Mouse (Mus musculus): ENCODE measurements around the gene Foxn3. TPM values are rescaled to one million over a fixed set of nuclear protein-coding genes. Genes with fewer than 3 reads are reported as not detected.

Gene Foxn3
- polyA plus RNA-seq, 1 experiment from 2014 or later, result 87.3 TPM

GRCm38 (mm10) chr12:99406697-99407317 lies 156.6 kb downstream of the Foxn3 start:
- H3K27ac ChIP-seq (ENCODE audit: low read depth, low read length), result no peak overlapping the region
- H3K36me3 ChIP-seq (ENCODE audit: control insufficient read depth, insufficient read depth, low read length), result no peaks in the 10 kb centered on the region
- H3K4me1 ChIP-seq (replicated peaks; ENCODE audit: control insufficient read depth, insufficient read depth, low read length), result no peaks in the 10 kb centered on the region; the same call in 1 of the 2 replicates
- H3K4me2 ChIP-seq (ENCODE audit: low read depth, low read length, severe bottlenecking), result no peak overlapping the region
- H3K27me3 ChIP-seq (ENCODE audit: control insufficient read depth, insufficient read depth, low read length), result no peaks in the 10 kb centered on the region
- H3K9ac ChIP-seq (ENCODE audit: low read length), result no peak overlapping the region
- DNase-seq (ENCODE audit: low spot score) (no peak), ATAC-seq (replicated peaks; ENCODE audit: low FRiP score) (no peak)
- H3K4me3 ChIP-seq (ENCODE audit: low read depth, low read length), result no peak overlapping the region
- 86% methylated on average over 15 of the region's 15 CpGs for WGBS
- no peaks in the 10 kb centered on the region for H3K9me3 ChIP-seq (ENCODE audit: control insufficient read depth, low read length)

- no peak overlapping the region for H3K9ac ChIP-seq (ENCODE audit: low read length)
- DNase-seq (ENCODE audit: low spot score) (peak; percentile 70), ATAC-seq (replicated peaks; ENCODE audit: low FRiP score) (peak; percentile 89)
- no peaks in the 10 kb centered on the region; the same call in 1 of the 2 replicates for H3K4me1 ChIP-seq (replicated peaks; ENCODE audit: control insufficient read depth, insufficient read depth, low read length)
- no peaks in the 10 kb centered on the region for H3K9me3 ChIP-seq (ENCODE audit: control insufficient read depth, low read length)
- no peaks in the 10 kb centered on the region for H3K27me3 ChIP-seq (ENCODE audit: control insufficient read depth, insufficient read depth, low read length)
- no peak overlapping the region for H3K4me2 ChIP-seq (ENCODE audit: low read depth, low read length, severe bottlenecking)
- no peak overlapping the region for H3K4me3 ChIP-seq (ENCODE audit: low read depth, low read length)
- 27% methylated on average over 9 of the region's 9 CpGs for WGBS
- H3K36me3 ChIP-seq (ENCODE audit: control insufficient read depth, insufficient read depth, low read length), result no peaks in the 10 kb centered on the region
- H3K27ac ChIP-seq (ENCODE audit: low read depth, low read length), result no peak overlapping the region
Observed at GRCm38 (mm10) chr12:99406254-99406653, 157.1 kb downstream of the Foxn3 start.

- H3K36me3 ChIP-seq (ENCODE audit: control insufficient read depth, insufficient read depth, low read length), result no peaks in the 10 kb centered on the region
- no peak overlapping the region for H3K4me3 ChIP-seq (ENCODE audit: low read depth, low read length)
- H3K9ac ChIP-seq (ENCODE audit: low read length), result no peak overlapping the region
- no peak overlapping the region for H3K27ac ChIP-seq (ENCODE audit: low read depth, low read length)
- DNase-seq (ENCODE audit: low spot score) (no peak), ATAC-seq (replicated peaks; ENCODE audit: low FRiP score) (no peak; the same call in 1 of the 2 replicates)
- H3K27me3 ChIP-seq (ENCODE audit: control insufficient read depth, insufficient read depth, low read length), result no peaks in the 10 kb centered on the region
- 78% methylated on average over 4 of the region's 4 CpGs for WGBS
- no peaks in the 10 kb centered on the region for H3K9me3 ChIP-seq (ENCODE audit: control insufficient read depth, low read length)
- H3K4me2 ChIP-seq (ENCODE audit: low read depth, low read length, severe bottlenecking), result no peak overlapping the region
- no peaks in the 10 kb centered on the region; the same call in 1 of the 2 replicates for H3K4me1 ChIP-seq (replicated peaks; ENCODE audit: control insufficient read depth, insufficient read depth, low read length)
Observed at GRCm38 (mm10) chr12:99405401-99405800, 158.0 kb downstream of the Foxn3 start.

- Histone ChIP-seq H3K9me3 (ENCODE audit: control insufficient read depth, low read length) (no peaks in the 10 kb centered on the region), H3K36me3 (ENCODE audit: control insufficient read depth, insufficient read depth, low read length) (no peaks in the 10 kb centered on the region), H3K9ac (ENCODE audit: low read length) (no peak overlapping the region), H3K4me1 (replicated peaks; ENCODE audit: control insufficient read depth, insufficient read depth, low read length) (no peaks in the 10 kb centered on the region; the same call in 1 of the 2 replicates), H3K4me2 (ENCODE audit: low read depth, low read length, severe bottlenecking) (no peak overlapping the region), H3K27ac (ENCODE audit: low read depth, low read length) (no peak overlapping the region), H3K27me3 (ENCODE audit: control insufficient read depth, insufficient read depth, low read length) (no peaks in the 10 kb centered on the region), H3K4me3 (ENCODE audit: low read depth, low read length) (no peak overlapping the region)
- DNase-seq (ENCODE audit: low spot score) (no peak), ATAC-seq (replicated peaks; ENCODE audit: low FRiP score) (no peak)
- WGBS, result 92% methylated on average over 5 of the region's 5 CpGs
Observed at GRCm38 (mm10) chr12:99403004-99403403, 160.4 kb downstream of the Foxn3 start.

GRCm38 (mm10) chr12:99400907-99401306 lies 162.5 kb downstream of the Foxn3 start:
- 97% methylated on average over 8 of the region's 8 CpGs for WGBS
- no peak overlapping the region for H3K4me2 ChIP-seq (ENCODE audit: low read depth, low read length, severe bottlenecking)
- no peak for ATAC-seq (replicated peaks; ENCODE audit: low FRiP score)

GRCm38 (mm10) chr12:99399575-99399974 lies 163.8 kb downstream of the Foxn3 start:
- ATAC-seq (replicated peaks; ENCODE audit: low FRiP score), result no peak
- Histone ChIP-seq H3K9ac (ENCODE audit: low read length) (no peak overlapping the region), H3K27me3 (ENCODE audit: control insufficient read depth, insufficient read depth, low read length) (no peaks in the 10 kb centered on the region), H3K4me3 (ENCODE audit: low read depth, low read length) (no peak overlapping the region), H3K4me2 (ENCODE audit: low read depth, low read length, severe bottlenecking) (no peak overlapping the region), H3K36me3 (ENCODE audit: control insufficient read depth, insufficient read depth, low read length) (no peaks in the 10 kb centered on the region), H3K4me1 (replicated peaks; ENCODE audit: control insufficient read depth, insufficient read depth, low read length) (no peaks in the 10 kb centered on the region), H3K9me3 (ENCODE audit: control insufficient read depth, low read length) (no peaks in the 10 kb centered on the region), H3K27ac (ENCODE audit: low read depth, low read length) (no peak overlapping the region)
- no peak for DNase-seq (ENCODE audit: low spot score)
- WGBS, result 84% methylated on average over 4 of the region's 4 CpGs

More at GRCm38 (mm10) chr12:99400907-99401306, 162.5 kb downstream of the Foxn3 start:
- Histone ChIP-seq H3K27me3 (ENCODE audit: control insufficient read depth, insufficient read depth, low read length) (no peaks in the 10 kb centered on the region), H3K36me3 (ENCODE audit: control insufficient read depth, insufficient read depth, low read length) (no peaks in the 10 kb centered on the region), H3K4me1 (replicated peaks; ENCODE audit: control insufficient read depth, insufficient read depth, low read length) (no peaks in the 10 kb centered on the region), H3K9ac (ENCODE audit: low read length) (no peak overlapping the region), H3K27ac (ENCODE audit: low read depth, low read length) (no peak overlapping the region), H3K9me3 (ENCODE audit: control insufficient read depth, low read length) (no peaks in the 10 kb centered on the region), H3K4me3 (ENCODE audit: low read depth, low read length) (no peak overlapping the region)
- DNase-seq (ENCODE audit: low spot score), result no peak

GRCm38 (mm10) chr12:99396461-99396860 lies 166.9 kb downstream of the Foxn3 start:
- Histone ChIP-seq H3K9me3 (ENCODE audit: control insufficient read depth, low read length) (no peaks in the 10 kb centered on the region), H3K36me3 (ENCODE audit: control insufficient read depth, insufficient read depth, low read length) (no peaks in the 10 kb centered on the region), H3K27me3 (ENCODE audit: control insufficient read depth, insufficient read depth, low read length) (no peaks in the 10 kb centered on the region), H3K4me3 (ENCODE audit: low read depth, low read length) (no peak overlapping the region), H3K4me1 (replicated peaks; ENCODE audit: control insufficient read depth, insufficient read depth, low read length) (peaks cover 5% of the 10 kb centered on the region; the same call in 1 of the 2 replicates), H3K4me2 (ENCODE audit: low read depth, low read length, severe bottlenecking) (no peak overlapping the region), H3K27ac (ENCODE audit: low read depth, low read length) (no peak overlapping the region), H3K9ac (ENCODE audit: low read length) (no peak overlapping the region)
- DNase-seq (ENCODE audit: low spot score) (no peak), ATAC-seq (replicated peaks; ENCODE audit: low FRiP score) (no peak)
- 92% methylated on average over 1 of the region's 1 CpGs for WGBS

- Histone ChIP-seq H3K4me3 (ENCODE audit: low read depth, low read length) (no peak overlapping the region), H3K36me3 (ENCODE audit: control insufficient read depth, insufficient read depth, low read length) (no peaks in the 10 kb centered on the region), H3K27ac (ENCODE audit: low read depth, low read length) (no peak overlapping the region), H3K4me2 (ENCODE audit: low read depth, low read length, severe bottlenecking) (no peak overlapping the region), H3K4me1 (replicated peaks; ENCODE audit: control insufficient read depth, insufficient read depth, low read length) (peaks cover 5% of the 10 kb centered on the region; the same call in 1 of the 2 replicates), H3K27me3 (ENCODE audit: control insufficient read depth, insufficient read depth, low read length) (no peaks in the 10 kb centered on the region), H3K9me3 (ENCODE audit: control insufficient read depth, low read length) (no peaks in the 10 kb centered on the region), H3K9ac (ENCODE audit: low read length) (no peak overlapping the region)
- WGBS, result 91% methylated on average over 3 of the region's 3 CpGs
- DNase-seq (ENCODE audit: low spot score) (no peak), ATAC-seq (replicated peaks; ENCODE audit: low FRiP score) (no peak)
Observed at GRCm38 (mm10) chr12:99395082-99395481, 168.3 kb downstream of the Foxn3 start.

GRCm38 (mm10) chr12:99394676-99395075 lies 168.7 kb downstream of the Foxn3 start:
- Histone ChIP-seq H3K4me3 (ENCODE audit: low read depth, low read length) (no peak overlapping the region), H3K27ac (ENCODE audit: low read depth, low read length) (no peak overlapping the region), H3K27me3 (ENCODE audit: control insufficient read depth, insufficient read depth, low read length) (no peaks in the 10 kb centered on the region), H3K9ac (ENCODE audit: low read length) (no peak overlapping the region), H3K9me3 (ENCODE audit: control insufficient read depth, low read length) (no peaks in the 10 kb centered on the region), H3K36me3 (ENCODE audit: control insufficient read depth, insufficient read depth, low read length) (no peaks in the 10 kb centered on the region), H3K4me2 (ENCODE audit: low read depth, low read length, severe bottlenecking) (no peak overlapping the region), H3K4me1 (replicated peaks; ENCODE audit: control insufficient read depth, insufficient read depth, low read length) (peaks cover 5% of the 10 kb centered on the region; the same call in 1 of the 2 replicates)
- DNase-seq (ENCODE audit: low spot score) (no peak), ATAC-seq (replicated peaks; ENCODE audit: low FRiP score) (no peak)
- 59% methylated on average over 5 of the region's 5 CpGs for WGBS

Measured in forebrain, embryonic 11.5 days (tissue).